Mouse (Mus musculus) A20 (cell line): ENCODE data around the gene Itgb2.

Experiments used
- DNase-seq: peaks from one replicate; pipeline ENCODE4 v3.0.0-alpha.2; 2011; ENCODE audit warnings: low read depth, low spot score

Itgb2 gene

DNA sequence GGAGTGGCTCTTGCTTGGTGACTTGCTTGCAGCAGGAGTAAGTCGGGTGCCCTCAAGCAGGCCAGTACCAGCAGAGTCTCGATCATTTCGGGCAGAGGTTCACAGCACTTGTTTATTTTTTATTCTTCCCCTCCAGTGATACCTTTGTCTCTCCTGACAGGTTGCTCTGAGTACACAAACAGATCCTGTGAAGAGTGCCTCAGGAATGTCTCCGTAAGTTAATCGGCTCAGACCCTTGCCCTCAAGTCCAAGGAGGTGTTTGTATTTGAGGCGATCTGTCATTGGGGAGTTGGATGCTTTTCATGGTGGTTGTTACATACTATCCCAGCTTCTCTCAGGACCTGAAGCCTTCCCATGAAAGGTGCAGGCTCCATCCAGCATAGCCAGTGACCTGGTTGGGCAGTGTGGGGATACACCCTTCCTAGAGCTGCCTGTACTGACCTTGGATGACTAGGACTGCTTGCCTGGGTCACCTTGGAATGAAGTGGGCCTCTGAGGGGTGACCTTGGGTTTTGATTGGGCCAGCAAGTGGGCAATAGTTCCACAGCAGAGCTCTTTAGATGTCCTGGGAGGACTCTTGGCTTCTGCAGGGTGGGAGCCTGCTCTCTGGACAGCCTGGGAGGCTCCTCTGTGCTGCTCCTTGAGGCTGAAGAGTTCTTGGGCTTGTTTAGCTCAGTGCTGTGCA is 57.2 kb downstream of the Itgb2 start:
- DNase-seq: no peak

DNA sequence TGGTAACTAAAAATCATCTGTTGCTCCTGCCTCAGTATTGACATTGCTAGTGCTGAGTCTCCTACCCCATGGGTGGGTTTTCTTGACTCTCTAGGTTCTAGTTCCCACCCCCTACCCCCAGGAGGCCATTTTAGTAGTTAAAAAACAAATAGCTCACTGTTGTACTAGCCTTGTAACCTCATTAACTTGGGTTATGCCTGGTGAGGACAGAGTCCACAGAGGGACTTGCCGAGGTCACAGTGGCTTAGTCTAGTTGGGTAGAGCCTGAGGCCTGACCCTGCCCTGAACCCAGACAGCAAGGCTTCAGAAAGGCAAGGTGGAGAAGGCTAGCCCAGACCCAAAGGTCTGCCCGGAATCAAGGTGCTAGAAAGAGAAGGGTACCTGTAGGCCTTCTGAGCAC is 58.0 kb downstream of the Itgb2 start:
- no peak for DNase-seq

DNA sequence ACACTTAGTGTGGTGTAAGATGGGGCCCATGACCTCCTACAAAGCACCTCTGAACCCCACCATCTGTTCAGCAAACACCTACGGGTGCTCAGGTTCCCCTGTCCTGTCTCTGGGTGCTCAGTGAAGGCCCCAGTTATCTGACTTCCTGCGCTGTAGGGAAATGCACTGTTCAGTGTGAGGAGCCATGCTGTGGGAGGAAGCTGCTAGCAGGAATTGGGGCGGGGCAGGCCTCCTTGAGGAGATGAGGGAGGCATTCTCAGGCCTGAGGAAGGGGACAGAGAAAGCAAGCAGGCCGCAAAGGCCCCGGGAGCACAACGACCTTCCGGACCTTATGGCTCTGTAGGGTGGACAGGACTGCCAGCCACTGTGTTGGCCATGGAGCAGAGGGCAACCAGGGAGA is 59.1 kb downstream of the Itgb2 start:
- no peak for DNase-seq

DNA sequence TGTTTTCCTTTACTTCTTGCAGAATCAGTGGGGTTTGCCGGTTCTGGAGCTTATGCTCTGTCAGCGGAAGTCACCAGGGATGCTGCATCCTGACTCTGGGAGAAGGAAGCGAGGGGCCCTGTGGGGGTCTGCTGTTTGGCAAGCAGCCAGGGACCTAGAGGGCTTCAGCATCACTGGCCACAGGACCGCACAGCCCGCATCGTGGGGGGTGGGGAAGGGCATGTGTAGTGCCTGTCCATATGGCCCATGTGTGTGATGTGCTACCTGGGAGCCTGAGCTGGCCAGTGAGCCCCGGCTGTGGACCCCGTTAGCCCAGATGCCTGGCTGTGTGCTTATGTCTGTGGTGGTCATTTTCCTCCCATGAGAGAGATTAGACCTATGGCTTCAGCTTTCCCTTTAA is 59.7 kb downstream of the Itgb2 start:
- DNase-seq: no peak

DNA sequence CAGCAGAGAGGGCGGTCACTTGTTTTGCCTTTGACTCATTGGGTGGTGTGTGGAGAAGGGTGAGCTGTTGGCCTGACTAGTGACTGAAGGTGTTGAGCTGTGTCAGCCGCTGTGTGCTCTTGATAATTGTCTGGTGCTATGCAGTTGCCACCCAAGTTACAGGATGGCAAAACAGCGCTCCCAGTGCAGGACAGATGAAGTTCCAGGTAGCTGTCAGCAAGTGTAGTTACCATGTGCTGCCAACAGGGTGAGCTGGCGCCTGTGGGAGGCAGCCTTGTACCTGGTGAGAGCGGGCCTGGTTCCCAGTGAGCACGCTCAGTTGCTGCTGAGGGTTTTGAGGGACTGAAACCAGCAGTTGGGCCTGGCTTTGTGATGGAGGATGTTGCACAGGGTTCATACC is 60.8 kb downstream of the Itgb2 start:
- peak; percentile 82 for DNase-seq

DNA sequence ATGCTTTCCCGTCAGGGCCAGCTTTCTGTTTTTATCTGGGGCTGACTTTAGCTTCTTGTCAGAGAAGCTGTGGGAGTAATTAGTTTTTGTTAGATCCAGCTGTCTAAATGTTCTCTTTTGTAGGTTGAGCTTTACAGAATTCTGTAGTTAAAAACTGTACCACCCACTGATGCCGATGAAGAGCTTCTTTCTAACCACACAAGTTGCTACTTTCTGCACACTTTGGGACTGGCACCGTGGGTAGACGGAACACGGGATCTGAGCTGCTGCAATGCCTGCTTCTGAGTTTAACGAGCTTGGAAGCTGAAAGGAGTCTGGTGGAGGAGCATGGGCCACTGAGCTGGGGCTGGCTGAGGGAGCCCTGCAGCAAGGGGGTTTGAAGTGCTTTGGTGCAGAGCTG is 61.5 kb downstream of the Itgb2 start:
- no peak for DNase-seq

DNA sequence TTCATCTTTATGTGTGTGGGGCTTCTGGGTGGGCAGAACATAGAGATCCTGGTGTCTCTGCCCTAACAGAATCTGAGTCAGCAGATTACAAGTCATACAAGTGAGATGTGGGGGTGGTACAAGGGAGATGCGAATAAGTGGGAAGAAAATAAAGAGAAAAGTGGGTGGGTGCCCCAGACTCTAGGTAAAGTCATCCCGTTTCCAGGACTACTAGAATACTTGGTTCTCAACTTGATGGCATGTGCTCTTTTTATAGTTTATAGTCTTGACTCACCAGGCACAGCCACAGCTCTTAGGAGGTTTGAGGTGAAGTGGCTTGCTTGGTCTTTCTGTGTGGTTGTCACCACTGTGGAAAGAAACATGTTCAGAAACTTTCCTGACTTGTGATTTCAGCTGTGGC is 66.0 kb downstream of the Itgb2 start:
- no peak for DNase-seq

DNA sequence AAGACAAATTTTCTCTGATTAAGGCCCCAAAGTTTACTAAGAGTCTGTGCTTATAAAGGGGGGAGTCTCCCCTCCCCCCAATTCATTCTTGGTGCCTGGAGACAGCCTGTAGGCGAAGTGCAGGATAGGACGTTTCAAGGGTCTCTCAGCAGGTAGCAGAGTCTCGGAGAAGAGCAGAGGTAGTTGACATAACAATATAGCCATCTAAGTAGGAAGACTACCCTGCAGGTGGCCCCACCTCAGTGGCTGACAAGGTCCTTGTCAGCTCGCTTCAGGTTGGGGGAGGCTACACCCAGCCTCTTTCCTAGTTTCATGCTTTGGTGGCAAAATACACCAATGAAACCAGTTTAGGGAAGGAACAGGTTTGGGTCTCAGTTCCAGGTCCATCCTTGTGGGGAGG is 73.0 kb downstream of the Itgb2 start:
- DNase-seq: no peak

DNA sequence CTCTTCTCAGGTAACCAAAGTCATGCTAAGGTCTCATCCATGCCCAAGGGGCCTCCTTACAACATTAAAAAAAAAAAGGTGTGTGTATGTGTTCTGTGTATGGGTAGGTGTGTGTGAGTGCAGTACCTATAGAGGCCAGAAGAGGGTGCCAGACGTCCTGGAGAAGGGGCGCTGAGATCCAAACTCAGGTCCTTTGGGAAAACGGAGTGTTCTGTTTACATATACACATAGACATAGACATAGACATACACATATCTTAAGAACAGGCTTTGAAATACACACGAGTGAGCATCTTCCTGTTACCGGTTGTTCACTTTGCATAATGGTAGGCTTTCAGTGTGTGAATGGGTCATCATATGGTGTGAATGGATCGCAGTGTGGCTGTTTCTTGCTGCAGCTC is 74.1 kb downstream of the Itgb2 start:
- no peak for DNase-seq

DNA sequence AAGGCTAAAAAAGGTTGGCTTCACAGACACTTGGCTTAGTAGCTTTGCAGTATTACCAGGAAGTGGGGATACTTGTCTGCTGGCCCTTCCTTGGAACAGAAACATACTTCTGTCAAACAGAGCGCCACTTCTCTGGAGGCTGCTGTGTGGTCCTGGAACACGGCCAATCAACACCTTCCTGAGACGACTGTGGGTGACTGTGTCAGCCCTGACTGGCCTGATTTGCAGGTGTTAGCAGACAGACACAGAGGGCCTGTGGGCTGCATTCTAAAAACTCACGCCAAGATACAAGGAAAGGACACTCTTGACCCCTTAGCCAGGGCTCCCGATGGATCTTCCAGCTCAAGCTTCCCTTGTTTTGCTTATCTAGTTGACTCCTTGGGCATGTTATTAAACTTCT is 74.9 kb downstream of the Itgb2 start:
- DNase-seq: no peak

DNA sequence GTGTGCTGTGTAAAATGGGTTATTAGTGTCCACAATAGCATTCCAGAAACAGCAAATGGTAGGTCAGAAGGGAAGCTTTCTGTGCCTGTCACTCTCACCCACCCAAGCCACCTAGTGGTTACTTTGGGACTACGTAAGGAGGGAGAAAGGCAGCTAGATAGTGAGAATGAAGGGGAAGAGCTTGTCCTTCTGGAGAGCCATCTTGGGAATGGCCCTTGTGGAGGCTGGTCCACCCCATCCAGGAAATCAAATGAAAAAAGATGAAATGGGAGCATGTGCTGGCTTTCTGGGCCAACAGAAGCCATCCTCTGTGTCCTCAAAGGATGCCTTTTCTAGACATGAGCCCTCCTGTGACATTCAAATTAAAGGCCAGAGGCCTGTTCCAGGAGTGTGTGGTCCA is 75.3 kb downstream of the Itgb2 start:
- peak; percentile 82 for DNase-seq

DNA sequence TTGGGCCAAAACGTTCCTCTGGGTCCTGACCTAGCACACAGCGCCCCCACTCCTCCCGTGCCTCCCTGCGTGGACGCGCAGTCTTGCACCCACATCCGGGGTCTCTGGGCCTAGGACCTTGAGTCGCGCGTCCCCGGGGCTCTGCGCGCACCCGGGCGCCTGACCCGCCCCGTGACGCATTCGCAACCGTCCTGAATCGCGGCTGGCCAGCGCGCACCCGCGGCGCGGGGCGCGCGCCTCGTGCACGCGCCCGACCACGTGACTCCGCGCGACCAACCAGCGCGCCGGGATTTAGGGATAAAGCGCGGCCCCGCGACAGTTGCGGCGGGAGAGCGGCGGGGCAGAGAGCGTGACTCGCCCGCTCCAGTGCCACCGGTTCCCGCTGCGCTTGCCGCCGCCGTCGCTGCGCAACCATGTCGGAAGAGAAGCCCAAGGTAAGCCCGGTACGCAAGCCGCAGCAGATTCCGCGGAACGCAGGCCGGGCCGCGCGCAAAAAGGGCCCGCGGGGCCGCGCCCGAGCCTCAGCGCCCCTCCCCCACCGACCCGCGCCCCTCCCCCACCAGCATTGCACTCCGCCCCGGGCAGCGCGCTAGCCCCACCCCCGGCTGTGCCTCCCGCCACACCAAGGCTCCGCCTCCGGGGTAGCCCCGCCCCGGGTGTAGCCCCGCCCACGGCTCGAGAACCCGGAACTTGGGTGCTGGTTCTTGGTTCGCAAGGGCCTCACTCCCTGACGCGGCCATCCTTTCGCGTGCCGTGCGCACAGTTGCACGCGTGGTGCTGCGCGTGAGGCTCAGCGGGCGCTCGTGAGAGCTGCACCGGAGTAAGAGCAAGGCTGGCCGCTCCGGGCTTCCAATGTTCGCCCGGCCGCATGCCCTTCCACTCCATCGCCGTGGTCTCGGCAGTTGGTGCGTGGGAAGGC is 76.1 kb downstream of the Itgb2 start, which contains the start of the genes Sumo3 and Gm49325:
TSS of gene Sumo3 (plus strand) at position 190 of the 919 bp plus-strand sequence.
TSS of gene Gm49325 (plus strand) at position 290 of the 919 bp plus-strand sequence.
- DNase-seq: peak; percentile 96

DNA sequence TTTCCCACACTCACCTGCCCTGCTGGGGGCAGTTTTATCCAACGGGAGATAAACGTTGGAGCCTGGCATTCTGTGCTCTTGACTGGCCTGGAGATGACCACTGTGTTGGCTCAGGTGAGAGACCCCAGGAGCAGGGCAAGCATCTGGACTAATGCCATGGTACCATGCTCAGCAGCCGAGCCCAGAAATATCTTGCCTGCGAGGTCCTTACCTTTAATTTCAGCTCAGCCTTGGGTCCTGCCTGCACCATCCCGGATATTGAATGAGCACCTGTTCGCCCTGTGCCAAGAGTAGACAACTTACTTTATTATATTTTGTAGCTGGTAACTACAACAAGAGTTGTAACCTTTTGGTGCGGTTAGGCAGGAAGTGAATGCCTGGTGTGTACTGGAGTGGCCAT is 76.8 kb downstream of the Itgb2 start:
- DNase-seq: no peak

DNA sequence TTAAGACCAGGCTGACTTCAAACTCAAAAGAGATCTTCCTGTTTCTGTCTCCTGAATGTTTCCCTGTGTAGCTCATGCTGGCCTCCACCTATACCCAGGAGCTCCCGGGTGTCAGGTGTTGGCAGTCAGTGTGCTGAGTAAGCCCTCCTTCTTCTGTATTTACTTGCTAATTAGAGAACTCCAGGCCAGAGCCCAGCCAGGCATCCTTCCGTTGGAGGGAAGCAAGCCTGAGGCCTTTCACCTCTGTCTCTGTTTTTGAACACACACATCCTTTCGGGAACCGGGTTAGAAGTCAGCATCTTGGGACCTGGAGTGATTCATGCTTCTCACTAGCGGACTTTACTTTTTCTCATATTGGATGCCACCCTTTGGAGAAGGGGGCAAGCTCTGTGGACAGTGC is 77.4 kb downstream of the Itgb2 start:
- no peak for DNase-seq

DNA sequence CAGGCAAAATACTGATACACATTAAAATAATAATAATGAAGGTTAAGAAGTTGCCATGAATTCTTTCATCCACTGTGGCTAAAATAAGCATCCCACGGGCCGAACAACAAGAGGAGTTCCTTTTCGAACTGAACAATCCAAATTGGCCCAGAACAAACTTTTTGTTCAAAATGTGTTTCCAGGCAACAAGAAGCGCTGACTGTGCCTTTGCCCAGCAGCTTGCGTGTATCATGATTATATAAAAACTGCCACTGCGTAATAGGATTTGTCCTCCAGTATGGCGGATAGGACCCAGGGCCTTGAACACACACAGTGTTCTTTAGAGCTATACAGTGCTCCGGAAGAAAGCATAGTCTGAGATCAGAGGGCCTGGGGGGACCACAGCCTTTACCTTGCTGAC is 78.5 kb downstream of the Itgb2 start:
- DNase-seq: no peak

DNA sequence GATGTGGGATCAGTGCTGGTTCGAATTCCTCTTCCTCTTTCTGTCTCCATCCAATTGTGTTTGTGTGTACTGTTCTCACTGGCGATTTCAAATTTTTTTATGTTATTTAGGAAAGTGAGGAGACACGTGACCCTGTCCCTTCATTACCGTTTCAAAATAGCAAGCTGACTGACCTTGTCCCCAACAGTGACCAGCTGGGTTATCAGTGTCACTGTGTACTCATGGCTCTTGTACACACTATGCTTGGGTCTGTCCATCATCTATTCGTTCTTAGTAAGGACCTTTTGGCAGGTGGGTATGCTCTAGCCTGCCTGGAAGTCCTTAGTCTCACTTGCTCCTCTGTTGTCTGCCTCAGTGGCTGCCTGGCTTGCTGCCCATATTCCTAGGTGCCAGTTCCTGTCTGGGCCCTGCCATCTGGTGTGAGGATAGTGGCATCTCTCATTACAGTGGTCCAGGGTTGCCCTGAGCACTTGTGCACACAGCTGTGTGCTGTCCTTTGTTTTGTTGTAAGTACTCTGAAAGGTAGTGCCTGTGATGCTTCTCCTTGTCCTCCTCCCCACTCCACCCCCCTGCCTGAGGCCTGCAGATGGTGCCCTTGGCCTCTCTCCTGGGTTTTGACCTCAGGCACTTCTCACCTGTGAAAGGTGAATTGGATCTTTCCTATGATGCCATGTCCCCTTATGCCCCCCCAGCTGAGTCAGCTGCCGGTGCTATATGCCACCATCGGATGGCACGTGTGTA is 80.3 kb downstream of the Itgb2 start:
- DNase-seq: no peak

DNA sequence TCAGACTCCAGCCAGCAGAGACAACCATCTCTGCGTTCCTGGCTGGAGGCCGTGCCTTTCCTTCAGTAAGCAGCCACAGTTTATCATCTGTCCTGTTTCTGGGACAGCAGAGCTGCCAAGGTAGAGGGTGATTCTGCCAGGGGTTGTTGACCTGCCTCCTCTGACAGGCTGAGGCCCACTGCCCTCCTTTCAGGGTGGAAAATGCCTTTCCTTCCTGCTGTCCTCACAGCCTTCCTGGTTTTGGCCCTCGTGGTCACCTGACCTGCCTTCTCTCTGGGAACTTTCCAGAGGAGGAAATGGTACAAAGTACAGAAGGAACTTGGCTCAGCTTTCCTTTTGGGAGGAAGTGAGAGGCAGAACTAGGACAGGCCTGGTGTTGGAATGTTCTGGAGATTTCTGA is 83.4 kb downstream of the Itgb2 start:
- DNase-seq: no peak
